Mouse (Mus musculus): ENCODE data around the gene Tmem238. TPM values are rescaled to one million over a fixed set of nuclear protein-coding genes. Genes with fewer than 3 reads are reported as not detected.

Gene Tmem238
- polyA plus RNA-seq, 1 experiment from 2014 or later = 2.2 TPM

- H3K4me1 ChIP-seq (ENCODE audit: control insufficient read depth, insufficient read depth, low read length) = peaks cover 7% of the 10 kb centered on the region
- H3K27me3 ChIP-seq (ENCODE audit: control insufficient read depth, insufficient read depth, low read length) = peaks cover 32% of the 10 kb centered on the region
- no peaks in the 10 kb centered on the region for H3K36me3 ChIP-seq (ENCODE audit: control insufficient read depth, insufficient read depth, low read length)
- WGBS (ENCODE audit: insufficient replicate concordance) = 78% methylated on average over 2 of the region's 2 CpGs
- no peak within 1 kb of the TSS for H3K27ac ChIP-seq (ENCODE audit: low read depth, low read length)
- no peaks in the 10 kb centered on the region for H3K9me3 ChIP-seq (replicated peaks; ENCODE audit: control insufficient read depth, low read length)
- no peak within 1 kb of the TSS for H3K4me2 ChIP-seq
- H3K4me3 ChIP-seq (ENCODE audit: low read depth, low read length) = no peak within 1 kb of the TSS
- no peak for ATAC-seq (replicated peaks; ENCODE audit: insufficient number of reproducible peaks, low FRiP score, low TSS enrichment)
- no peak within 1 kb of the TSS for H3K9ac ChIP-seq (ENCODE audit: low read depth, low read length)
Measured at GRCm38 (mm10) chr7:4782759-4783158, 6.7 kb downstream of the Tmem238 start, which contains the start of the genes Il11 and Tmem190. Il11 (minus strand) TSS chr7:4782859. Tmem190 (plus strand) TSS chr7:4782937.

GRCm38 (mm10) chr7:4782130-4782529 is 7.3 kb downstream of the Tmem238 start:
- Histone ChIP-seq H3K4me2 (no peak overlapping the region), H3K4me1 (ENCODE audit: control insufficient read depth, insufficient read depth, low read length) (peaks cover 9% of the 10 kb centered on the region), H3K36me3 (ENCODE audit: control insufficient read depth, insufficient read depth, low read length) (no peaks in the 10 kb centered on the region), H3K27me3 (ENCODE audit: control insufficient read depth, insufficient read depth, low read length) (peaks cover 38% of the 10 kb centered on the region), H3K9me3 (replicated peaks; ENCODE audit: control insufficient read depth, low read length) (no peaks in the 10 kb centered on the region), H3K4me3 (ENCODE audit: low read depth, low read length) (no peak overlapping the region), H3K27ac (ENCODE audit: low read depth, low read length) (no peak overlapping the region), H3K9ac (ENCODE audit: low read depth, low read length) (no peak overlapping the region)
- 50% methylated on average over 3 of the region's 3 CpGs for WGBS (ENCODE audit: insufficient replicate concordance)
- ATAC-seq (replicated peaks; ENCODE audit: insufficient number of reproducible peaks, low FRiP score, low TSS enrichment) = no peak

DNA sequence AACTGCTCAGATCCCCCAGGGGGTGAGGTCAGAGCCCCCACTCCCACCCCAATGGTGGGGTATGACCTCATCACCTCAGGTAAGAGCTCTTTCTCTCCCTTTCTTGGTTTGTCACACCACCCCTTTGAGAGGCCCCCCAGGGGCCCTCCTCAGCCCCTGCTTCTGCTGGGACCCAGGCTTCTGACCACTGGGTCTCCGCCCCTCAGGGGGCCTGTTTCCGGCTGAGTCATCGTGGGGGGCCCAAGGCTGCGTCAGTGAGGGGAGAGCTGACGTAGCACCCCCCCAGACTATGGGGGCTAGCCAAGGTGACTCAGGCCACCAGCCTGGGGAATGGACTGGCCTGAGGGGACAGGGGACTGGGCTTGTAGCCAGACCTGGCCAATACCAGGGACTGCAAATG is 9.5 kb downstream of the Tmem238 start:
- H3K4me1 ChIP-seq (ENCODE audit: control insufficient read depth, insufficient read depth, low read length) = peaks cover 12% of the 10 kb centered on the region
- no peak overlapping the region for H3K4me2 ChIP-seq
- H3K9ac ChIP-seq (ENCODE audit: low read depth, low read length) = no peak overlapping the region
- H3K27me3 ChIP-seq (ENCODE audit: control insufficient read depth, insufficient read depth, low read length) = peaks cover 61% of the 10 kb centered on the region
- no peaks in the 10 kb centered on the region for H3K36me3 ChIP-seq (ENCODE audit: control insufficient read depth, insufficient read depth, low read length)
- WGBS (ENCODE audit: insufficient replicate concordance) = 29% methylated on average over 5 of the region's 5 CpGs
- no peak overlapping the region for H3K4me3 ChIP-seq (ENCODE audit: low read depth, low read length)
- no peak overlapping the region for H3K27ac ChIP-seq (ENCODE audit: low read depth, low read length)
- no peak for ATAC-seq (replicated peaks; ENCODE audit: insufficient number of reproducible peaks, low FRiP score, low TSS enrichment)
- no peaks in the 10 kb centered on the region for H3K9me3 ChIP-seq (replicated peaks; ENCODE audit: control insufficient read depth, low read length)

DNA sequence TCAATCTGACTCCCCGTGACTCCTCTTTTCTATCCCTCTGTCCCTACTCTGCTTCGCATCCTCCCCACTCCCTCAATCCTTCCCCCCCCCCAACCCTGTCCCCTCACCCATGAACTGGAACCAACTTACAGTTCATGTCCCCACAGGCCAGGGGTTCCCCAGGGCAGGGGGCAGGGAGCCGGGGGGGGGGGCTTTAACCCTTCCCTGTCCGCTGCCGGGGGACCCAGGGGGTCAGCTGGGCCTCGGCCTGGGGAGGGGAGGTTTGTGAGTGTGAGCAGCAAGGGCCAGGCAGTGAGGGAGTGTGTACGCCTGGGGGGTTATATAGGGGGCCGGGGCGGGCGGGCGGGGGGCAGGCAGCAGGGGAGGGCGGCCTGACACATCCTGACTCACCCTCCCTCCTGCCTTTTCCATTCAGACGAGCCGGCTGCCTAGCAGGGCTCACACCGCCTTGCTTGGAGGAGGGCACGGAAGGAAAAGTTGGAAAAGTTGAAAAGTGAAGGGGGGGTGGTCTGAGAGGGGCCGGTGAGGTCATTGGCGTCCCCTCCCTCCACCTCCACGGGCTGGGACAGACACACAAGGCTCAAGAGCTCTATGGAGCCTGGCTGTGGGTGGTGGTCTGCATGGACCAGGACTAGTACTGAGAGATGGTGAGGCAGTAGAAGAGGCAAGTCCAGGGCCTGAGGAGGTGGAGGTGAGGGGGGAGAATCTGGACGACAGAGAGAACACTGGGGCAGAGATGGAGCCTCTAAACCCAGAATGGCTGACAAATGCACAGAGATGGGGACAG is 11.4 kb downstream of the Tmem238 start:
- H3K9ac ChIP-seq (ENCODE audit: low read depth, low read length) = no peak overlapping the region
- H3K9me3 ChIP-seq (replicated peaks; ENCODE audit: control insufficient read depth, low read length) = no peaks in the 10 kb centered on the region
- WGBS (ENCODE audit: insufficient replicate concordance) = 10% methylated on average over 17 of the region's 20 CpGs
- H3K4me1 ChIP-seq (ENCODE audit: control insufficient read depth, insufficient read depth, low read length) = peaks cover 12% of the 10 kb centered on the region
- H3K4me3 ChIP-seq (ENCODE audit: low read depth, low read length) = no peak overlapping the region
- no peak overlapping the region for H3K27ac ChIP-seq (ENCODE audit: low read depth, low read length)
- no peak overlapping the region; the same call in 1 of the 2 replicates for H3K4me2 ChIP-seq
- peaks cover 59% of the 10 kb centered on the region for H3K27me3 ChIP-seq (ENCODE audit: control insufficient read depth, insufficient read depth, low read length)
- H3K36me3 ChIP-seq (ENCODE audit: control insufficient read depth, insufficient read depth, low read length) = no peaks in the 10 kb centered on the region
- ATAC-seq (replicated peaks; ENCODE audit: insufficient number of reproducible peaks, low FRiP score, low TSS enrichment) = no peak

DNA sequence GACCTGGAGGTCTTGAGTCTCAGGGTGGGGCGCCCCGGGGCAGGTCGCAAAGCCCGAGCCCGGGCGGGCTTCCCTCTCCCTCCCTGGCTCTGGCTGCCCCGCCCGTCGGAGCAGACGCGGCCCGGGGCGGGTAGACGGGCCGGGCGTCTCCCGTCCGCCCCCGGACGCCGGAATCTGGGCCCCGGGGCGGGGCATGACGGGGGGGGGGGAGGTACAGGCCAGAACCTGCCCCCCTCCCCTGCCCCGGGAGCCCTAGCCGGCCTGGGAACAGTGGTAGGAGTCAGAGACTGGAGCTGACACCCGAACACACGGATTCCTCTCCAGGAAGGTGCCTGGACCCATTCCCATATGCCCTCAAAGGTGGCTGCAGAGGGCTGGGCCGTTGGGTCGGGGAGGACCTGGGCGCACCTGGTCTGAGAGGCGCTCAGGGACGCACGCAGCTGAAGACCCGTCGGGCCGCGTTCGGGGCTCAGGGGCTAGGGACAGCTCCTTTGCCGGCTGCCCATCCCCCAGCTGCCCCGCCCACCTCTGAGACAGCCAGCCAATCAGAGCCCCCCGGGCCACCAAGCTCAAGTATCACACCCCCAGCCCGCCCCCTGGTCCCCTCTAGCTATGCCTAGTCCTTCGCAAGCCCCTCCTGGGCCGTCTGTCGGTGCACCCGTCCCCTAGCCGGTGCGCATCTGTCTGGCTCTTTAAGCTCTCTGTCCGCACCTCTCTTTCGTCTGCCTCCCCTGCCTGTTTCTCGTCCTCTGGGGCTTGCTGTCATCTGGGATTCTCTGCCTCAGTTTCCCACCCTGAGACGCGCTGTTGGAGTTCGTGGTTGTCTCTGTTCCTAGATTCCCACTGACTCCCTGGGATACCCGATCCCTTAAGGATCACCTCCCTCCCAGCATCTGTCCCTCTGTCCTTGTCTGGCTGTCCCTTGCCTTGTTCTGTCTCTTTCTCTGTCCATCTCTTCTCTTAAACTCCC is 12.3 kb downstream of the Tmem238 start:
- Histone ChIP-seq H3K36me3 (ENCODE audit: control insufficient read depth, insufficient read depth, low read length) (no peaks in the 10 kb centered on the region), H3K9me3 (replicated peaks; ENCODE audit: control insufficient read depth, low read length) (no peaks in the 10 kb centered on the region), H3K4me2 (peak overlapping the region; percentile 58), H3K9ac (ENCODE audit: low read depth, low read length) (peak overlapping the region; percentile 34; the same call in 1 of the 2 replicates), H3K4me1 (ENCODE audit: control insufficient read depth, insufficient read depth, low read length) (peaks cover 12% of the 10 kb centered on the region), H3K27ac (ENCODE audit: low read depth, low read length) (no peak overlapping the region), H3K4me3 (ENCODE audit: low read depth, low read length) (peak overlapping the region; percentile 30), H3K27me3 (ENCODE audit: control insufficient read depth, insufficient read depth, low read length) (peaks cover 59% of the 10 kb centered on the region)
- WGBS (ENCODE audit: insufficient replicate concordance) = 1% methylated on average over 39 of the region's 56 CpGs
- peak; percentile 56 for ATAC-seq (replicated peaks; ENCODE audit: insufficient number of reproducible peaks, low FRiP score, low TSS enrichment)

DNA sequence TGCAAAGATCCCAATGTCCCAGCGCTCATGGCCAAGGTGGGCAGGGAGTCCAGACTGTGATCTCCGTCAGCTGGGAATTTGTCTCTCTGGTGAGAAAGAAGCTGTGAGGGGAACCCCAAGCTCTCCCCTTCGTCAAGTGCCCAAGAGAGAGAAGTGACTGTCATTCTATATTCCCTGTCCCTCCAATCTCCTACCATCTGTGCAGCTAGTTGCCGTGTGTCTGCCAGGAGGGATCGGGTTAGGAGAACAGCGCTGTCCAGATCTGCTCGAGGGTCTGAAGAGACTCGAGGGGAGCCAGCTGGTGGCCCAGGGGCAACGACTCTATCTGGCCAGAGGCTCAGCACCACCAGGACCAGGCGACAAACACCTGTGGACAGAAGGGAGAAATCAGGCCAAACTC is 13.3 kb downstream of the Tmem238 start:
- Histone ChIP-seq H3K27ac (ENCODE audit: low read depth, low read length) (no peak overlapping the region), H3K4me1 (ENCODE audit: control insufficient read depth, insufficient read depth, low read length) (peaks cover 12% of the 10 kb centered on the region), H3K27me3 (ENCODE audit: control insufficient read depth, insufficient read depth, low read length) (peaks cover 59% of the 10 kb centered on the region), H3K4me3 (ENCODE audit: low read depth, low read length) (no peak overlapping the region), H3K4me2 (no peak overlapping the region), H3K9me3 (replicated peaks; ENCODE audit: control insufficient read depth, low read length) (no peaks in the 10 kb centered on the region), H3K36me3 (ENCODE audit: control insufficient read depth, insufficient read depth, low read length) (no peaks in the 10 kb centered on the region), H3K9ac (ENCODE audit: low read depth, low read length) (no peak overlapping the region)
- ATAC-seq (replicated peaks; ENCODE audit: insufficient number of reproducible peaks, low FRiP score, low TSS enrichment) = no peak
- 41% methylated on average over 10 of the region's 10 CpGs for WGBS (ENCODE audit: insufficient replicate concordance)

GRCm38 (mm10) chr7:4771202-4771601 is 18.3 kb downstream of the Tmem238 start, which contains the start of gene Fam71e2:
Fam71e2 (minus strand) TSS chr7:4771302.
- Histone ChIP-seq H3K4me1 (ENCODE audit: control insufficient read depth, insufficient read depth, low read length) (no peaks in the 10 kb centered on the region), H3K27ac (ENCODE audit: low read depth, low read length) (no peak within 1 kb of the TSS), H3K4me2 (no peak within 1 kb of the TSS), H3K9ac (ENCODE audit: low read depth, low read length) (no peak within 1 kb of the TSS), H3K4me3 (ENCODE audit: low read depth, low read length) (no peak within 1 kb of the TSS), H3K27me3 (ENCODE audit: control insufficient read depth, insufficient read depth, low read length) (peaks cover 18% of the 10 kb centered on the region), H3K36me3 (ENCODE audit: control insufficient read depth, insufficient read depth, low read length) (no peaks in the 10 kb centered on the region), H3K9me3 (replicated peaks; ENCODE audit: control insufficient read depth, low read length) (no peaks in the 10 kb centered on the region)
- no peak for ATAC-seq (replicated peaks; ENCODE audit: insufficient number of reproducible peaks, low FRiP score, low TSS enrichment)
- 62% methylated on average over 3 of the region's 5 CpGs for WGBS (ENCODE audit: insufficient replicate concordance)

GRCm38 (mm10) chr7:4764946-4765710 is 24.3 kb downstream of the Tmem238 start:
- H3K9me3 ChIP-seq (replicated peaks; ENCODE audit: control insufficient read depth, low read length) = no peaks in the 10 kb centered on the region
- no peaks in the 10 kb centered on the region for H3K4me1 ChIP-seq (ENCODE audit: control insufficient read depth, insufficient read depth, low read length)
- H3K27ac ChIP-seq (ENCODE audit: low read depth, low read length) = no peak overlapping the region
- H3K27me3 ChIP-seq (ENCODE audit: control insufficient read depth, insufficient read depth, low read length) = no peaks in the 10 kb centered on the region
- no peak overlapping the region for H3K9ac ChIP-seq (ENCODE audit: low read depth, low read length)
- H3K36me3 ChIP-seq (ENCODE audit: control insufficient read depth, insufficient read depth, low read length) = no peaks in the 10 kb centered on the region
- WGBS (ENCODE audit: insufficient replicate concordance) = 31% methylated on average over 4 of the region's 4 CpGs
- H3K4me2 ChIP-seq = no peak overlapping the region
- H3K4me3 ChIP-seq (ENCODE audit: low read depth, low read length) = no peak overlapping the region
- ATAC-seq (replicated peaks; ENCODE audit: insufficient number of reproducible peaks, low FRiP score, low TSS enrichment) = no peak
